Mouse (Mus musculus) G1E (cell line): ENCODE measurements around the gene Sgms1.

Experiments used
- CTCF ChIP-seq: IDR thresholded peaks from 2 replicates; pipeline ENCODE4 v1.5.1; 2012; ENCODE audit warnings: low read depth, low read length, inconsistent platforms, mixed read lengths
- GATA1 ChIP-seq: IDR thresholded peaks from 2 replicates; pipeline ENCODE4 v1.6.1; 2012; ENCODE audit warnings: borderline replicate concordance, low read length, inconsistent platforms, mixed read lengths
- POLR2AphosphoS5 ChIP-seq: IDR thresholded peaks from 2 replicates; pipeline ENCODE4 v1.6.1; 2012; ENCODE audit warnings: low read depth, low read length, inconsistent platforms; ENCODE audit not compliant: insufficient replicate concordance
- TAL1 ChIP-seq: conservative IDR thresholded peaks from 2 replicates; pipeline ENCODE4 v1.6.1; 2012; ENCODE audit warnings: low read depth, low read length, inconsistent platforms, mixed read lengths

DNA sequence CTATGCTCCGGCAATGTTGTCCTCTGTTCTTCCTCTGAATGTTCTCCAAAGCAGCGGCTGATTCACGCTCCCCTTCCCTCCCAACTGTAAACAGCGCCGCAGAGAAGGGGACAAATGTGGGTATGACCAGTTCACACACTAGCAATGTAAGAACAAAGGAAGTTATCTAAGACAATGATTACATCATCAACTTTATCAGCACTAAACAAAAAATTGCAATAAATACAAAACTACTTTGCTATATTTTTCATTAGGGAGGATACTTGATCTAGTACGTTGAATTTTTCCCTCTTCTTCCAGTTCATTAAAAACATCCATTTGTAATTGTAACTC lies 119.7 kb downstream of the Sgms1 start:
- TF ChIP-seq CTCF (no peak), POLR2AphosphoS5 (no peak), TAL1 (no peak), GATA1 (no peak)
